Mouse (Mus musculus): ENCODE results near the gene Nebl. TPM values are rescaled to one million over a fixed set of nuclear protein-coding genes. Genes with fewer than 3 reads are reported as not detected.

The Nebl gene
- polyA plus RNA-seq, 1 experiment: 0.01 TPM

- no peaks in the 10 kb centered on the region for H3K27me3 ChIP-seq (ENCODE audit: control insufficient read depth)
Observed at GRCm38 (mm10) chr2:17448341-17448740, 282.9 kb downstream of the Nebl start.

GRCm38 (mm10) chr2:17443581-17443980 is 287.7 kb downstream of the Nebl start:
- H3K4me1 ChIP-seq (ENCODE audit: control insufficient read depth): no peaks in the 10 kb centered on the region
- H3K9me3 ChIP-seq (ENCODE audit: control insufficient read depth, low read length): no peaks in the 10 kb centered on the region
- no peak overlapping the region for H3K4me3 ChIP-seq (replicated peaks)
- no peak for TF ChIP-seq TAL1 (IDR thresholded peaks at IDR 0.05; ENCODE audit: low read length)
- H3K27me3 ChIP-seq (ENCODE audit: control insufficient read depth): no peaks in the 10 kb centered on the region
- H3K36me3 ChIP-seq (ENCODE audit: control insufficient read depth): no peaks in the 10 kb centered on the region

More at GRCm38 (mm10) chr2:17448341-17448740, 282.9 kb downstream of the Nebl start:
- TF ChIP-seq TAL1 (IDR thresholded peaks at IDR 0.05; ENCODE audit: low read length): no peak
- TF ChIP-seq GATA1 (IDR thresholded peaks at IDR 0.05; ENCODE audit: low read length): no peak
- Histone ChIP-seq H3K36me3 (ENCODE audit: control insufficient read depth) (no peaks in the 10 kb centered on the region), H3K4me1 (ENCODE audit: control insufficient read depth) (no peaks in the 10 kb centered on the region), H3K4me3 (replicated peaks) (no peak overlapping the region), H3K9me3 (ENCODE audit: control insufficient read depth, low read length) (no peaks in the 10 kb centered on the region)

- H3K4me3 ChIP-seq (replicated peaks): no peak overlapping the region
- TF ChIP-seq TAL1 (IDR thresholded peaks at IDR 0.05; ENCODE audit: low read length): no peak
- no peak for TF ChIP-seq GATA1 (IDR thresholded peaks at IDR 0.05; ENCODE audit: low read length)
- H3K27me3 ChIP-seq (ENCODE audit: control insufficient read depth): no peaks in the 10 kb centered on the region
- H3K4me1 ChIP-seq (ENCODE audit: control insufficient read depth): no peaks in the 10 kb centered on the region
- no peaks in the 10 kb centered on the region for H3K36me3 ChIP-seq (ENCODE audit: control insufficient read depth)
- no peaks in the 10 kb centered on the region for H3K9me3 ChIP-seq (ENCODE audit: control insufficient read depth, low read length)
Observed at GRCm38 (mm10) chr2:17438317-17438716, 292.9 kb downstream of the Nebl start.

GRCm38 (mm10) chr2:17436739-17437440 is 294.4 kb downstream of the Nebl start:
- H3K36me3 ChIP-seq (ENCODE audit: control insufficient read depth): no peaks in the 10 kb centered on the region
- H3K4me3 ChIP-seq (replicated peaks): no peak overlapping the region
- no peaks in the 10 kb centered on the region for H3K9me3 ChIP-seq (ENCODE audit: control insufficient read depth, low read length)
- H3K4me1 ChIP-seq (ENCODE audit: control insufficient read depth): no peaks in the 10 kb centered on the region
- H3K27me3 ChIP-seq (ENCODE audit: control insufficient read depth): no peaks in the 10 kb centered on the region
- TF ChIP-seq TAL1 (IDR thresholded peaks at IDR 0.05; ENCODE audit: low read length) (no peak), GATA1 (IDR thresholded peaks at IDR 0.05; ENCODE audit: low read length) (no peak)

GRCm38 (mm10) chr2:17435217-17435616 is 296.0 kb downstream of the Nebl start:
- no peak for TF ChIP-seq GATA1 (IDR thresholded peaks at IDR 0.05; ENCODE audit: low read length)
- no peak for TF ChIP-seq TAL1 (IDR thresholded peaks at IDR 0.05; ENCODE audit: low read length)
- H3K27me3 ChIP-seq (ENCODE audit: control insufficient read depth): no peaks in the 10 kb centered on the region

GRCm38 (mm10) chr2:17429028-17429427 is 302.2 kb downstream of the Nebl start:
- no peaks in the 10 kb centered on the region for H3K36me3 ChIP-seq (ENCODE audit: control insufficient read depth)
- no peaks in the 10 kb centered on the region for H3K4me1 ChIP-seq (ENCODE audit: control insufficient read depth)
- H3K9me3 ChIP-seq (ENCODE audit: control insufficient read depth, low read length): no peaks in the 10 kb centered on the region
- TF ChIP-seq TAL1 (IDR thresholded peaks at IDR 0.05; ENCODE audit: low read length): no peak
- no peak for TF ChIP-seq GATA1 (IDR thresholded peaks at IDR 0.05; ENCODE audit: low read length)
- H3K27me3 ChIP-seq (ENCODE audit: control insufficient read depth): no peaks in the 10 kb centered on the region
- no peak overlapping the region for H3K4me3 ChIP-seq (replicated peaks)

More at GRCm38 (mm10) chr2:17435217-17435616, 296.0 kb downstream of the Nebl start:
- Histone ChIP-seq H3K9me3 (ENCODE audit: control insufficient read depth, low read length) (no peaks in the 10 kb centered on the region), H3K36me3 (ENCODE audit: control insufficient read depth) (no peaks in the 10 kb centered on the region), H3K4me1 (ENCODE audit: control insufficient read depth) (no peaks in the 10 kb centered on the region), H3K4me3 (replicated peaks) (no peak overlapping the region)

- Histone ChIP-seq H3K27me3 (ENCODE audit: control insufficient read depth) (no peaks in the 10 kb centered on the region), H3K36me3 (ENCODE audit: control insufficient read depth) (no peaks in the 10 kb centered on the region), H3K4me3 (replicated peaks) (no peak overlapping the region), H3K9me3 (ENCODE audit: control insufficient read depth, low read length) (no peaks in the 10 kb centered on the region), H3K4me1 (ENCODE audit: control insufficient read depth) (no peaks in the 10 kb centered on the region)
- TF ChIP-seq TAL1 (IDR thresholded peaks at IDR 0.05; ENCODE audit: low read length): no peak
Observed at GRCm38 (mm10) chr2:17428156-17428555, 303.1 kb downstream of the Nebl start.

GRCm38 (mm10) chr2:17422967-17423366 is 308.3 kb downstream of the Nebl start:
- Histone ChIP-seq H3K27me3 (ENCODE audit: control insufficient read depth) (no peaks in the 10 kb centered on the region), H3K9me3 (ENCODE audit: control insufficient read depth, low read length) (no peaks in the 10 kb centered on the region), H3K36me3 (ENCODE audit: control insufficient read depth) (no peaks in the 10 kb centered on the region), H3K4me1 (ENCODE audit: control insufficient read depth) (no peaks in the 10 kb centered on the region), H3K4me3 (replicated peaks) (no peak overlapping the region)
- TF ChIP-seq TAL1 (IDR thresholded peaks at IDR 0.05; ENCODE audit: low read length) (no peak), GATA1 (IDR thresholded peaks at IDR 0.05; ENCODE audit: low read length) (no peak)

- Histone ChIP-seq H3K9me3 (ENCODE audit: control insufficient read depth, low read length) (no peaks in the 10 kb centered on the region), H3K36me3 (ENCODE audit: control insufficient read depth) (no peaks in the 10 kb centered on the region), H3K4me3 (replicated peaks) (no peak overlapping the region), H3K4me1 (ENCODE audit: control insufficient read depth) (no peaks in the 10 kb centered on the region), H3K27me3 (ENCODE audit: control insufficient read depth) (no peaks in the 10 kb centered on the region)
- TF ChIP-seq GATA1 (IDR thresholded peaks at IDR 0.05; ENCODE audit: low read length) (no peak), TAL1 (IDR thresholded peaks at IDR 0.05; ENCODE audit: low read length) (no peak)
Observed at GRCm38 (mm10) chr2:17415347-17415746, 315.9 kb downstream of the Nebl start.

- no peak overlapping the region for H3K4me3 ChIP-seq (replicated peaks)
- H3K36me3 ChIP-seq (ENCODE audit: control insufficient read depth): no peaks in the 10 kb centered on the region
- no peaks in the 10 kb centered on the region for H3K27me3 ChIP-seq (ENCODE audit: control insufficient read depth)
- TF ChIP-seq TAL1 (IDR thresholded peaks at IDR 0.05; ENCODE audit: low read length): no peak
- no peak for TF ChIP-seq GATA1 (IDR thresholded peaks at IDR 0.05; ENCODE audit: low read length)
- no peaks in the 10 kb centered on the region for H3K9me3 ChIP-seq (ENCODE audit: control insufficient read depth, low read length)
- H3K4me1 ChIP-seq (ENCODE audit: control insufficient read depth): no peaks in the 10 kb centered on the region
Observed at GRCm38 (mm10) chr2:17414324-17414723, 316.9 kb downstream of the Nebl start.

Data from erythroblast, embryonic 14.5 days (primary cell).